Mouse (Mus musculus) limb, embryonic 15.5 days (tissue): ENCODE measurements around the gene Trappc3. TPM values are rescaled to one million over a fixed set of nuclear protein-coding genes. Genes with fewer than 3 reads are reported as not detected.
A peak's percentile ranks its signal among the peaks of the same experiment; 100 is the strongest.

Experiments used
- ATAC-seq: fragments of 200-750 bp; cut with Nextera tagmentation; 2 replicates; pipeline ENCODE4 v1.8.0; 2017; ENCODE audit warnings: low read depth, moderate TSS enrichment; ENCODE audit not compliant: insufficient number of reproducible peaks, low FRiP score, low TSS enrichment
- H3K27ac ChIP-seq: fragments of 300-500 bp; sonication (generic); 2 replicates; pipeline ENCODE4 v1.5.1; 2015; ENCODE audit warnings: moderate library complexity, mild to moderate bottlenecking, inconsistent platforms
- H3K27me3 ChIP-seq: fragments of 300-500 bp; sonication (generic); 2 replicates; pipeline ENCODE4 v1.6.1; 2015; ENCODE audit warnings: inconsistent platforms
- H3K36me3 ChIP-seq: fragments of 300-500 bp; sonication (generic); 2 replicates; pipeline ENCODE4 v1.6.1; 2015; ENCODE audit warnings: inconsistent platforms
- H3K4me1 ChIP-seq: fragments of 300-500 bp; sonication (generic); 2 replicates; pipeline ENCODE4 v1.6.1; 2015; ENCODE audit warnings: inconsistent platforms
- H3K4me2 ChIP-seq: fragments of 300-500 bp; sonication (generic); 2 replicates; pipeline ENCODE4 v1.6.1; 2015; ENCODE audit warnings: mild to moderate bottlenecking, inconsistent platforms
- H3K4me3 ChIP-seq: fragments of 300-500 bp; sonication (generic); 2 replicates; pipeline ENCODE4 v1.5.1; 2015; ENCODE audit warnings: mild to moderate bottlenecking, inconsistent platforms
- H3K9ac ChIP-seq: fragments of 300-500 bp; sonication (generic); 2 replicates; pipeline ENCODE4 v1.6.1; 2015; ENCODE audit warnings: inconsistent platforms
- H3K9me3 ChIP-seq: fragments of 300-500 bp; sonication (generic); 2 replicates; pipeline ENCODE4 v1.6.1; 2016; ENCODE audit warnings: inconsistent platforms
- WGBS: fragments of 180-500 bp; shearing (Covaris S2); methylation state at CpG from one replicate; pipeline ENCODE4 v1.1.7; 2015; 5-methylcytosine and 5-hydroxymethylcytosine counted together
- polyA plus RNA-seq: library from polyadenylated mRNA; unstranded; fragments of >200 nt; fragmentation: Nextera tagmentation; extraction: Ambion mirVana; gene quantifications from 2 replicates; pipeline ENCODE4 v1.2.1, GENCODE M21; 2015

The Trappc3 gene
- polyA plus RNA-seq, 1 experiment from 2014 or later, result 128 TPM

DNA sequence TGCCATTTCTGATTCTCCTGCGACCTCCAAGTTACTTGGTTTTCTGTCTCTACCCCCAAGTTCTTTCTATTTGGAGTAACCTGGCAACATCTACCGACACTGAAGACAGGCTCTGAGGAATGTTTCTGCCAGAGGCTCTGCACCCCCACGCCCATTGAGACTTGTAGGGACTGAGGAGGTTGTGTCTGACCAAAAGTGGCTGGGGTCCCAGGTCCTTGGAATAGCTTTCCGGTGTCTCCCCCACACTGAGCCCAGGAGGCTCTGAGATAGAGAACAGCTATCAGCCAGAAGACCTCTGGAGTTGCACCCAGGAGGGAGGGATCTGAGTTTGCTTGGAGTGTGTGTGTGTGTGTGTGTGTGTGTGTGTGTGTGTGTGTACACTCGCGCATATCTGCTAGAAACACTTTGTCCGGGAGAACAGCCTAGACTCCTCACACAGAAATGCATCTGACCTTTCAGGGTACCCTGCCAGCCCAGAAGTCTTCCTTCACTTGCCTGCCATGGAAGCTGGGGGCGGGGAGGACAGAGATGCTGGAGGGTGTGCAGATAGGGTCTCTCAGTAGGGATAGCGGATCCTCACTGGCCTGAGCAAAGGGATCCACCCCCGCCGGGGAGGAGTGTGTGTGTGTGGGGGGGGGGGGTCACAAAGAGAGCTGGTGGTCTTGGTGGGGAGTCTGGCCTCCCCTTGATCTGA is 25.3 kb downstream of the Trappc3 start:
- H3K4me1 ChIP-seq, result peaks cover 62% of the 10 kb centered on the region
- 39% methylated on average over 11 of the region's 11 CpGs for WGBS
- H3K36me3 ChIP-seq, result peaks cover 5% of the 10 kb centered on the region; the same call in 1 of the 2 replicates
- peak overlapping the region; percentile 62 for H3K4me3 ChIP-seq
- H3K9ac ChIP-seq, result no peak overlapping the region
- H3K9me3 ChIP-seq, result no peaks in the 10 kb centered on the region
- H3K27ac ChIP-seq, result peak overlapping the region; percentile 89
- no peak for ATAC-seq
- H3K27me3 ChIP-seq, result peaks cover 25% of the 10 kb centered on the region
- H3K4me2 ChIP-seq, result peak overlapping the region; percentile 77

DNA sequence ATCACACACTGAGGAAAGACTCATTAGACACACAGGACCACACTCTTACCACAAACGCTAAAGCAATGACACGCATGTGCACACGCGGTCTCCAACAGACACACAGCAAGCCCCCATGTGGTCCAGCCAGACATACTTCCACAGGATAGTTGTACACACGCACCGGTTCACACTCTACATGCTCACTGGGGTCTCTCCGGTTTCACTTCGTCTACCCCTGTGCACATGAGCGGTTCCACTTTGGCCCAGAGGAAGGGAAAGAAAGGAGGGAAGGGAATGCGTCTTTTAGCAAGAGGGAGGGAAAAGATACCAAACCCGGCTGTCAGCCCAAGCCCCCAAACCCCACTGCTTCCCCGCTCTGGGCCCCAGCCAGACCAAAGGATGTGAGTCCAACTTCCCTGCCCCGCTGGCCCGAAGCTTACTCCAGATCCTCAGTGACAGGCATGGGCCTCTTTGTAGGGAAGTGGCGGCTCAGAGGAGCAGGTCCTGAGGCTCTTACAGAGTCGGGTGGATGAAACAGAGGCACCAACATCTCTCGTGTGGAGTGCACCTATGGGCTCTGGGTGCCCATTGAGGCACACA is 26.1 kb downstream of the Trappc3 start:
- Histone ChIP-seq H3K27me3 (peaks cover 25% of the 10 kb centered on the region), H3K36me3 (peaks cover 7% of the 10 kb centered on the region; the same call in 1 of the 2 replicates), H3K4me2 (peak overlapping the region; percentile 77), H3K4me1 (peaks cover 58% of the 10 kb centered on the region), H3K4me3 (peak overlapping the region; percentile 62), H3K9me3 (no peaks in the 10 kb centered on the region), H3K9ac (no peak overlapping the region), H3K27ac (peak overlapping the region; percentile 89)
- WGBS, result 38% methylated on average over 17 of the region's 17 CpGs
- no peak for ATAC-seq

DNA sequence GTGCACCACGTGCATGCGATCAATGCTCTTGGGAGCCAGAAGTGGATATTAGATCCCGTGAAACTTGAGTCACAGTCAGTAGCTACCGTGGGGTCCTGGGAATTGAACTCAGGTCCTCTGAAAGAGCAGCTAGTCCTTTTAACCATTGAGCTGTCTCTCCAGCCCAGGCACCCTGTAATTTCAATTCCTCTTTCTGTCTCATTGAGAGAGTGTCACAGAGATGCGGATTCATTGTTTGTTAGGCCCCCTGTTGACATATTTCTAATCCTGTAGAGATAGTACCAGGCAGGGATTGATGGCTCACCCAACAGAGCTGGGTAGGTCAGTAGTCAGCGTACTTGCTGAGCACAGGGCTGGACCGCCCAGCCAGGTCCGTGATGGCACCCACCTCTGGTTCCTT is 28.2 kb downstream of the Trappc3 start:
- ATAC-seq, result no peak
- Histone ChIP-seq H3K4me3 (no peak overlapping the region), H3K4me1 (peaks cover 48% of the 10 kb centered on the region), H3K9me3 (no peaks in the 10 kb centered on the region), H3K36me3 (peaks cover 7% of the 10 kb centered on the region; the same call in 1 of the 2 replicates), H3K9ac (no peak overlapping the region), H3K4me2 (peak overlapping the region; percentile 8; the same call in 1 of the 2 replicates), H3K27ac (no peak overlapping the region), H3K27me3 (peaks cover 19% of the 10 kb centered on the region)
- WGBS, result 77% methylated on average over 8 of the region's 8 CpGs

DNA sequence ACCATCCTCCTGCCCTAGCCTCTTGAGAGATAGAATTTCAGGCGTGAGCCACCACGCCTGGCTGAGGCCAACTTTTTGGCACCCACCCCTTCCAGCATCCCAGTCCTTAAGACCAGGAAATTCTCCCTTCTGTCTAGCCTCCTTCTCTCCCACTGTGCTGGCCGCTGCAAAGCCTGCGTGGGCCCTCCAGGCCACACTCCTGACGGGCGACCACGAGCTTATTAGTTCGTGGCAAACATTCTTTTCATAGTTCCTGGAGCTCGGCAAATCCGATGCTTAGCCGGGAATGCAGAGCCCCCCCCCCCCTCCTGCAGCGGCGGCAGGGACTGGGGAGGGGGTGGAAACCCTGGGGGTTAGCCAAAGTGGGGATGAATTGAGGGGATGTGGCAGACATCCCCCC is 29.1 kb downstream of the Trappc3 start:
- Histone ChIP-seq H3K4me1 (peaks cover 53% of the 10 kb centered on the region), H3K9ac (no peak overlapping the region), H3K9me3 (no peaks in the 10 kb centered on the region), H3K36me3 (peaks cover 7% of the 10 kb centered on the region; the same call in 1 of the 2 replicates), H3K4me2 (0 out of 2 replicates have a peak overlapping the region, but pooled peaks have one; percentile 8), H3K27me3 (peaks cover 16% of the 10 kb centered on the region), H3K27ac (peak overlapping the region; percentile 60; the same call in 1 of the 2 replicates), H3K4me3 (no peak overlapping the region)
- no peak for ATAC-seq
- 6% methylated on average over 13 of the region's 13 CpGs for WGBS

DNA sequence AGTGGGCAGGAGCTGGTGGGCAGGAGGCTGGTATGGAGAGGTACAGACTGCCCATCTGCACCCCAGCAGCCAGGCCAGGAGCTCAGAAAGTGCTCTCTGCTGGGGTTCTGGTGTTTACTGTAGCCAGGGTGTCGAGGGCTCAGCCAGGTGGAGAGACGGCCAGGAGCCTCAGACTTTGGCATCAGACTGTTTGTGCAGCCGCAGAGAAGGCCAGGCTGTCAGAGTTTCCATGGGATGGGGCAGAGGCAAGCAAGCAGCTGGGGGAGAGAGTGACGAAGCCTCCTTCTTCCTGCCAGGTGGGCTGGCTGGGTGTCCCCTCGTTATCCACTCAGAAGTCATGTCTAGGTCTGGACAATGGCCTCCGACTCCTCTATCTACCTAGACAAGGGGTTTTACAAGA is 33.0 kb downstream of the Trappc3 start:
- H3K4me3 ChIP-seq, result no peak overlapping the region
- H3K27ac ChIP-seq, result 0 out of 2 replicates have a peak overlapping the region, but pooled peaks have one; percentile 11
- 59% methylated on average over 6 of the region's 6 CpGs for WGBS
- peaks cover 50% of the 10 kb centered on the region for H3K4me1 ChIP-seq
- no peak overlapping the region for H3K9ac ChIP-seq
- peaks cover 11% of the 10 kb centered on the region for H3K27me3 ChIP-seq
- H3K36me3 ChIP-seq, result peaks cover 12% of the 10 kb centered on the region; the same call in 1 of the 2 replicates
- no peaks in the 10 kb centered on the region for H3K9me3 ChIP-seq
- H3K4me2 ChIP-seq, result no peak overlapping the region
- no peak for ATAC-seq

DNA sequence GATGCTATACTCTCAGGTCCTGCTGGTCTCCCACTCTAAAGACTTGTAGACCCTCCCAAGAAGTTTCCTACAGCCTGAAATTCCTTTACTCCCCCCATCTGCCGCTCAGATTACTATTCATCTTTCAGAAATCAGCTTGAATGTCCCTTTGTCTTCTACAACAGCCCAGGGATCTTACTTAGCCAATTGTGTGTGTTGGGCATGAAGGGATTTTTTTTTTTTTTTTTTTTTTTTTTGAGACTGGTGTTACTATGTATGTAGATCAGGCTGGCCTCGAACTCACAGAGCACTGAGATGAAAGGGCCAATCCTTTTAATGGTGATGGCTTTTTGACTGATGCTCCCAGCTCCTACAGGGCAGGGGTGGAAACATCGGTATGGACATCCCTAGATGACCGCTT is 33.8 kb downstream of the Trappc3 start:
- Histone ChIP-seq H3K36me3 (peaks cover 12% of the 10 kb centered on the region; the same call in 1 of the 2 replicates), H3K4me2 (no peak overlapping the region; the same call in 1 of the 2 replicates), H3K9ac (no peak overlapping the region), H3K27me3 (peaks cover 19% of the 10 kb centered on the region), H3K27ac (peak overlapping the region; percentile 82; the same call in 1 of the 2 replicates), H3K4me1 (peaks cover 50% of the 10 kb centered on the region), H3K9me3 (no peaks in the 10 kb centered on the region), H3K4me3 (no peak overlapping the region)
- ATAC-seq, result no peak
- WGBS, result 45% methylated on average over 4 of the region's 4 CpGs

DNA sequence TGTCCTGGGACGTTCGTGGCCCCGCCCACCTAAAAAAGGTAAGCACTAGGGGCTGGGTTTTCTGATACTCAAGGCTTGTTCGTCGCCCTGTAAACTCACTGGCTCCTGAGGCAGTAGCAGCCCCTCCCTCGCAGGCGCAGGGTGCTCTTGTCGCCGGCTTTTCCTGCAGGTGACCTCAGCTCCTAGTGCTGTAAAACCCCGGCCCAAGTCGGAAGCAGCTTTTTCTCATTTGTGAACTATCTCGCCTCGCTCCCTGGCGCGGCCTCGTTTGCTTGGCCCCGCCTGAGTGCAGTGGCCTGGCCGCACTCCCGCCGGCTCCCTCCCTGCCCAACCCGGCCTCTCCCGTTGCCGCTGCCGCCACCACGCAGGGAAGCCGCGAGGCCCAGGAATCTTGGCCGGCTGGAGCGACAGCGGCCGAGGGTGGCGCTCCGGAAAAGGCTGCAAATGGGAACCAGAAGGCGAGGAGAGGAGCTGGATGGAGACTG is 34.5 kb downstream of the Trappc3 start:
- peak; percentile 28; the same call in 1 of the 2 replicates for ATAC-seq
- H3K4me1 ChIP-seq, result peaks cover 50% of the 10 kb centered on the region
- H3K9ac ChIP-seq, result peak overlapping the region; percentile 5; the same call in 1 of the 2 replicates
- H3K27ac ChIP-seq, result peak overlapping the region; percentile 82
- peaks cover 12% of the 10 kb centered on the region; the same call in 1 of the 2 replicates for H3K36me3 ChIP-seq
- WGBS, result under 1% methylated on average over 34 of the region's 34 CpGs
- H3K9me3 ChIP-seq, result no peaks in the 10 kb centered on the region
- peaks cover 26% of the 10 kb centered on the region for H3K27me3 ChIP-seq
- peak overlapping the region; percentile 24 for H3K4me3 ChIP-seq
- H3K4me2 ChIP-seq, result peak overlapping the region; percentile 51

DNA sequence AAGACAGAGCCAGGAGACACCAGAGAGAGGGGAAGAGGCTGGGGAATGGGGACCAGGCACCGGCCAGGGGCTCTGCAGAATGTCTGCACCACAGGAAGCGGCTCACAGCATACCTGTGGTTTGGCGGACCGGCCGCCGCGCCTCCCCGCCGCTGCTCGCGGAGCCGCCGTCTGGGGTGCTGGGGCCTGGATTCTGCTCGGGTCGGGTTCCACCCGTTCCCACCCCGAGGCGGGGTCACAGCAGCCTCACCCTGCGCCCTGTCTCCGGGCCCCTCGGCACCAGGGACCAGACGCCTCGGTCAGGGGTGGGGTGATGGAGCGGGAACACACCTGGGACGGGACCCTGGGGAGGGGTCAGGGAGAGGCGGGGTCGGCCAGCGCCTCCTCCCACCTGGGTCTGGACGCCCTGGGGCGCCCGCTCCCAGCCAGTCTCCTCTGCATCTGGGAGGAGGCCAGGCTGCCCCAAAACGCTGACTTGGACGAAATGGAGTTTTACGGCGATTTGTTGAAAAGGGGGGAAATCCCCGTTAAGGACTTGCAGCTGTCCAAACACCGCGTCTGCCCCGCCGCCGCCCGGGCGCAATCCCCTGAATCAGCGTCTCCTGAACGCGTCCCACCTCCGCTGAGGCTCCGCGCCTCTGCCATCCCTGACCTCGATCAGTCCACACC is 38.9 kb downstream of the Trappc3 start:
- 1% methylated on average over 49 of the region's 50 CpGs for WGBS
- peaks cover 5% of the 10 kb centered on the region; the same call in 1 of the 2 replicates for H3K36me3 ChIP-seq
- peaks cover 48% of the 10 kb centered on the region for H3K4me1 ChIP-seq
- H3K9me3 ChIP-seq, result no peaks in the 10 kb centered on the region
- peak overlapping the region; percentile 38 for H3K4me3 ChIP-seq
- peaks cover 40% of the 10 kb centered on the region for H3K27me3 ChIP-seq
- H3K4me2 ChIP-seq, result peak overlapping the region; percentile 77
- 0 out of 2 replicates have a peak overlapping the region, but pooled peaks have one; percentile 35 for H3K9ac ChIP-seq
- H3K27ac ChIP-seq, result peak overlapping the region; percentile 86
- ATAC-seq, result peak; percentile 75

DNA sequence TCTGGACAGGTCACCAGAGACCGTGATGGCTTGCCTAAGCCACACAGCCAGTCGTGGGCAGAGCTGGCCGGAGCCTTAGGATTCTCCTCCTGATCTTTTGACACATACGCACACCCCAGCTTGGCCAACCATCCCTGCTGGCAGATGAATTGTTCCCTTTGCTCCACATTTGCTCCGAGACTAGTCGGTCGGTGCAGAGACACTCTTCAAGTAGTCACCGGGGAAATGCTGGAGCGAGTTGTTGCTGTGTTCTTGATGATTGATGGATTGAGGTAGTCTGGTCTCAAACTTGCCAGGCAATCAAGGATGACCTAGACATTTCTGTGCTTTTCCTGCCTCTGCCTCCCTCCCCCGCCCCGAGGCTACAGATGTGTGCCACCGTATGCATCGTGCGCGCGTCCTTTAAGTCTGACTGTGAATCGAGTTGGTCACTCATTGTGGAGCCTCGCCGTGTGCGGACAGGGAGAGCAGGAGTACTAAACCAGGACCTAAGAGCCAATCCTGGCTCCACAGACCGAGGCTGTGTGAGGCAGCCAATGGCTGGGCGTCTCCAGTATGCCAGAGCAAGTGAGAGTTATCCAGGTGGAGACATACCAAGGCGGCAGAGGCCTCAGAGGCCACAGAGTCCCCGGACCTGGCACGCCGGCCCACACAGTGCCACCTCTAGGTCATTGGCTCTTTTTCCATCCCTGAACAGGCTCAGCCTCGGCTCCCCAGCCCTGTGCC is 39.6 kb downstream of the Trappc3 start:
- peaks cover 40% of the 10 kb centered on the region for H3K27me3 ChIP-seq
- 0 out of 2 replicates have a peak overlapping the region, but pooled peaks have one; percentile 35 for H3K9ac ChIP-seq
- peaks cover 41% of the 10 kb centered on the region for H3K4me1 ChIP-seq
- H3K36me3 ChIP-seq, result peaks cover 5% of the 10 kb centered on the region; the same call in 1 of the 2 replicates
- no peaks in the 10 kb centered on the region for H3K9me3 ChIP-seq
- WGBS, result 9% methylated on average over 27 of the region's 27 CpGs
- peak overlapping the region; percentile 77 for H3K4me2 ChIP-seq
- H3K27ac ChIP-seq, result peak overlapping the region; percentile 86
- ATAC-seq, result no peak
- peak overlapping the region; percentile 38 for H3K4me3 ChIP-seq

DNA sequence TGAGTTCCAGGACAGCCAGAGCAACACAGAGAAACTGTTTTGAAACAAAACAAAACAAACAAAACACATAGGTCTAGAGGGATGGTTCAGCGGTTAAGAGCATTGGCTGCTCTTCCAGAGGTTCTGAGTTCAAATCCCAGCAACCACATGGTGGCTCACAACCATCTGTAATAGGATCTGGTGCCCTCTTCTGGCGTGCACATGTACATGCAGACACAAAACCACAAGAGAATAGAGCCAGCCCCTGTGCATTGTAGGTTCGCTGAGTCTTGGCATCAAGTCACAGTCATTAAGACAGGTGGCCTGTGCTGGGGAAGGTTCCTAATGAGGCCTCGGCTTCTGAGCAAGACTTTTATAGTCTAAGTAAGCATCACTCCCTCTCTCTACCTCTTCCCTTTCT is 41.8 kb downstream of the Trappc3 start:
- H3K4me3 ChIP-seq, result no peak overlapping the region
- H3K27ac ChIP-seq, result no peak overlapping the region
- 48% methylated on average over 4 of the region's 4 CpGs for WGBS
- no peak overlapping the region for H3K9ac ChIP-seq
- peaks cover 35% of the 10 kb centered on the region for H3K27me3 ChIP-seq
- H3K4me1 ChIP-seq, result peaks cover 29% of the 10 kb centered on the region
- ATAC-seq, result no peak
- H3K36me3 ChIP-seq, result no peaks in the 10 kb centered on the region
- H3K9me3 ChIP-seq, result no peaks in the 10 kb centered on the region
- no peak overlapping the region for H3K4me2 ChIP-seq

DNA sequence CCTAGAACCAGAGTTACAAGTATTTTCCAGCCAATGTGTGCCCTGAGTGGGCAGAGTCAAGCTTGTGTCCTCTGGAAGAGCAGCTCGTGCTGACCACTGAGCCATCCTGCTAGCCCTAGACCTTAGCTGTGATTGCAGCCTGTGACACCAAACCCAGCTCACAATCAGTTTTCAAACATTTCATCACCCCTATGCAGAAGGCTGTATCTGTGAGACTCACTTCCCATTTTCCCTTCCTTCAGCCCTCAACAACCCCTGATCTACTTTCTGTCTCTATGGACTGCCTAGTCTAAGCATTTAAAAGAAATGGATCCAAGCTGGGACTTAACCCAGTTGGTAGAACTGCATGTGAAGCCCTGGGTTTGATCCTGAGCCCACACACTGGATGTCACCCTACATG is 43.3 kb downstream of the Trappc3 start:
- Histone ChIP-seq H3K4me1 (peaks cover 34% of the 10 kb centered on the region), H3K4me3 (no peak overlapping the region), H3K4me2 (no peak overlapping the region), H3K36me3 (peaks cover 1% of the 10 kb centered on the region; the same call in 1 of the 2 replicates), H3K27ac (no peak overlapping the region), H3K27me3 (peaks cover 26% of the 10 kb centered on the region), H3K9me3 (no peaks in the 10 kb centered on the region), H3K9ac (no peak overlapping the region)
- 96% methylated on average over 1 of the region's 1 CpGs for WGBS
- no peak for ATAC-seq
